Mouse (Mus musculus) frontal cortex, adult (tissue): Measurements from ENCODE around the gene Slc37a1.
"Not testable (repeated sequence)": the region's sequence is repeated elsewhere in the genome, so short reads cannot be mapped to it uniquely, and the experiment has no call there.

ENCODE experiments used
- ATAC-seq: cut with Nextera tagmentation; 2 replicates; pipeline ENCODE4 v1.9.2; 2017; ENCODE audit warnings: mild to moderate bottlenecking, moderate library complexity, mixed read lengths; ENCODE audit not compliant: low TSS enrichment

The Slc37a1 gene

DNA sequence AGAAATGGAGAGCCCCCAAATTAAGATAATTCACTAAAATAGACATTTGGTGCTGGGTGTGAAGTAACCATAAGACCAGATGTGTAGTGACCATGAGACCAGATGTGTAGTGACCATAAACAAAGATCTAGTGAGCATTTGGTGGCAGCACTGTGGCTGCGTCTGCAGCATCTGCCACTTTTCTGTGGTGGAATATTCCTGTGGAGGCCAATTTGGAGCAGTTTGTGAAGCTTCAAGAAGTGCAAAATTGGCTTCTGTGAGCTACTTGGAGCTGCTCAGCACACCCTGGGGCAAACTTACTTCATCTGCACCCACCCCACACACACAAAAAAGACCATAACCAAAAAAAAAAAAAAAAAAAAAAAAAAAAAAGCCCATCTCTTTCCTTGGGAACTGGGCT is 18.6 kb upstream of the Slc37a1 start:
- no peak for ATAC-seq

DNA sequence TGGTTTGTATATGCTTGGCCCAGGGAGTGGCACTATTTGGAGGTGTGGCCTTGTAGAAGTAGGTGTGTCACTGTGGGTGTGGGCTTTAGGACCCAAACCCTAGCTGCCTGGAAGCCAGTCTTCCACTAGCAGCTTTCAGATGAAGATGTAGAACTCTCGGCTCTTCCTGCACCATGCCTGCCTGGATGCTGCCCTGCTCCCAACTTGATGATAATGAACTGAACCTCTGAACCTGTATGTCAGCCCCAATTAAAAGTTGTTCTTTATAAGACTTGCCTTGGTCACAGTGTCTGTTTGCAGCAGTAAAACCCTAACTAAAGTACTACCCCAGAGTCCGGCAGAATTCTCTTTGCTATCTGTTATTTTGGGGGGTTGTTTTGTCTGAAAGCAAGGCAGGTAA is 16.8 kb upstream of the Slc37a1 start:
- ATAC-seq = no peak

GRCm38 (mm10) chr17:31270246-31270645 is 16.3 kb upstream of the Slc37a1 start:
- no peak for ATAC-seq

DNA sequence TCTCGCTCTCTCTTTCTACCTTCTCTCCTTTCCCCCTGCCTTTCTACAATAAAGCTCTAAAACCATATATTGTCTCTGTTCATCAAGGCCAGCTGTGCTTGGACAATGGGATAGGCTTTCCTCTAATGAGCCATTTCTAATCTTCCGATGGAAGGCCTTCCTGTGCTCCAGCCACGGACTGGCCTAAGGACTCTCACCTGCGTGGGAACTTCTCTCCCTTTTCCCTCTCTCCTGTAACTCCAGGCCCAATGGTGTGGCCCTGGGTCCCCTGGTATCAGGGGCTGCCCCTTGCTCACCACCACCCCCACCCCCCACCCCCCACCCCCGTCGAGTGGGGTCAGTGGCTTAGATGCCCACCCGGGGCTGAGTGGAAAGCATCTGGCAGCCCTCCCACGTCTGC is 15.9 kb upstream of the Slc37a1 start:
- ATAC-seq = not testable (repeated sequence)

DNA sequence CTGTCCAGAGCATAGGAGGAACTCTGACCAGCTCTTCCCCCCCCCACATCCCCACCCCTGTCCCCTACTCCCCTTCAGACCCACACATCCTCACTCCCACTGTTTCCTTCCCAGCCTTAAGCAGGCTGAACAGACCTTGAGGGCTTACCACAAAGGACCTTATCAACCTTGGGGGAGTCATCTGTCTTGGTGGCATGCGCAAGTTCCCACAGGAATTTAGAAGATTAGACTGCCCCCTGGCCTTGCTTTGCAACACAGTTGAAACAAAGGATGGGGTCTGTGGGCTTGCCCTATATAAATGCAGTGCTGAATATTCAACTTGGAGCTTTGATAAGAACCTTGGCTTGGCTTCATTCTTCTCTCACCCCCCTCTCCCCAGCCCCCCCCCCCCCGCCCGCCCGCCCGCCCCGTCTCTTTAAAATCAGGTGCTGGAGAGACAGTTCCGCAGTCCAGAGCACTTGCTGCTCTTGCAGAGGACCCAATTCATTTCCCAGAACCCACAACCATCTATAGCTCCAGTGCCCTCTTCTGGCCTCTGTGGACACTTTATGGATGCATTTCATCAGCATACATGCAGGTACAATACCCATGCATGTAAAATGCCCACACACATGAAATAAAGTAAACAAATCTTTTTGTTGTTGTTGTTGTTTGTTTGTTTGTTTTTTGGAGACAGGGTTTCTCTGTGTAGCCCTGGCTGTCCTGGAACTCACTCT is 15.3 kb upstream of the Slc37a1 start:
- ATAC-seq = no peak

DNA sequence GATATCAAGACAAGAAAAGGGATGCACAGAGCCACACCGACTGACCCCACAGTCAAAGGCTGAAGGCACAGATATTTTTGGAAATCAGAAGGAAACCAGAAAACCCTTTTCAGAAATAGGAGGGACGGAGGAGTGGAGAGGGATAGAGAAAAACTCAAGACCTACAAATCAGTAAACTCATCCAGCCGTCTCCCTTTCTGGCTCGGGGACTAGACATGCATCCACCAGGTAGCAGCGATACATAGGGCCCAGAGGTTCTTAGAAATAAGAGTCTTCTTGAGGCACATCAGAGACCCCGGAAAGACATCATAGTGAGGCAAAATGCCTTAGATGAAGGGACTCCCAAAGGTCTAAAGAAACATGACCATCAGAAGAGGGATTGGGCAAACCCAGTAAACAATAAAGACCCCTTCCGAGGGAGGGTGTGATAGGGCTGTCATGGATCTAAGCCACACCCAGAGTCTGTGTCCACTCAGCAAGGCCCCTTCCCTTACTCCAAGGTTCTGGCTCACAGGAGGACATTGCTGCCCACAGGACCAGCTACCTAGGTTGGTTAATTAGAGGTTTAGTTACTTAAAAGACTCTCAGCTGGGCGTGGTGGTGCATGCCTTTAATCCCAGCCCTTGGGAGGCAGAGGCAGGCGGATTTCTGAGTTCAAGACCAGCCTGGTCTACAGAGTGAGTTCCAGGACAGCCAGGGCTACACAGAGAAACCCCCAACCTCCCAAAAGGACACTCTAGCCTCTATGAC is 14.0 kb upstream of the Slc37a1 start:
- ATAC-seq = no peak

GRCm38 (mm10) chr17:31273631-31274030 is 13.0 kb upstream of the Slc37a1 start:
- ATAC-seq = no peak

- no peak for ATAC-seq
These were observed 11.4 kb upstream of the Slc37a1 start for GRCm38 (mm10) chr17:31275181-31275580.

- peak; percentile 40 for ATAC-seq
These were observed 10.2 kb upstream of the Slc37a1 start for GRCm38 (mm10) chr17:31276207-31276921.

DNA sequence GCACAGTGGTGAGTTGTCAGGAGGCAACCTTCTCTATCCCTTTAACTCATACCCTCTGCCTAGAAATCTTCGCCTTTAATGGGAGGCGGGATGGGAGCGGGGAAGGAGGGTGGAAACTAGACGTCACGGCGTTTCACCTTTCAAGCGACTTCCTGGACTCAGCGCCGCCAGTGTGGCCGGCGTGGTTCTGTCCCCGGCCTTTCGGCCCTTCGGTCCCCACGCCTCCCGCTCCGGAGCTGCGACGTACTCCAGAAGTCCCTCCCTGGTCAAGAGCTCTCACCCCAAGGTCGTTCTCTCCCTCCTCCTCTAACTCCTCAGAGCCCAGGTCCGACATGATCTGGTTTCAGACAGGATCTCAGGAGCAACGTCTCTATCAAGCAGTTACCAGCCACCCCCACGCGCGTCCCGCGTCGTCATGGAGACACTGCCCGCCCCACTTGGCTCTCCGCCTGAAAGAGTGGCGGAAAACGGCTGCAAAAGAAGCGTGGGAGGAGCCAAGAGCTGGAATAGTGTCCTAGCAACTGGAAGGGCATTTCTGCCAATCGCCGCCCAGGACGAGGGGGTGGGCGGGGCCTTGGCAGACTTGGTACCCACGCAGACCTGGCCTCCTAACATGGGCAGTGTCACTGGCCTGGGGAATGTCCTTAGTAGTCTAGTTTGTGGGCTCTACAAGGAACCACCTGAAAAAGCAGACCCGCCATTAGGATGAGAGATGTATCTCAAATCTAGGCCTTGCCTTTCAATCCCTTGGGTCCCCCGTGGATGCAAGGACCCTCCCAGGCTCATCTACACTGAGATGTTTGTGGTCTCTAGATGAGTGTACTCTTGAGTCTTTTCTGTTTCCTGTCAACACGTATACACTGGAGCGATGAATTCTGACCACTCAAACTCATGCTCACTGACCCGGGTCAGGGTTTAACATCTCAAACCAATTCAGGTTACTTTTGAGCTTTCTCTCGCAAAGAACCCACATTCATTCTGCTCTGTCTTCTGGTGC is 9.4 kb upstream of the Slc37a1 start, which contains the start of gene Rsph1:
Rsph1 (minus strand) TSS at position 462 of the 997 bp plus-strand sequence.
- ATAC-seq = peak; percentile 78

DNA sequence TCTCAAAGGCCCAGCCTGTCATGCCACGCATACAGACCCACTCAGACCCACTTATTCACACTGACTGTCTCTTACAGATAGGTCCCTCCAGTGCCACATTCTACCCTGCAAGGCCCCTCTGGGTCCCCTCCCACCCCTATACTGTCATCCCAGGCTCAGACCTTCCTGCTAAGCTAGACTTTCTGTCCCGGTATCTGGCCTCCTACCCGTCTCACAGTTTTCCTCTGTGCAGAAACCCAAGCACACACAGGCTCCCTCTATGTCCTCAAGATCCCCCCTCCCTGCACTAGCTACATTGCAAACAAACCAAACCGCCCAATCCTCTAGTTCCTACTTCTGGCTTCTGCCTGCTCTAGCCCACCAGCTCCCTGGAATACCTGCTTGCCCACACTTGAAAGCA is 8.7 kb upstream of the Slc37a1 start:
- no peak for ATAC-seq

DNA sequence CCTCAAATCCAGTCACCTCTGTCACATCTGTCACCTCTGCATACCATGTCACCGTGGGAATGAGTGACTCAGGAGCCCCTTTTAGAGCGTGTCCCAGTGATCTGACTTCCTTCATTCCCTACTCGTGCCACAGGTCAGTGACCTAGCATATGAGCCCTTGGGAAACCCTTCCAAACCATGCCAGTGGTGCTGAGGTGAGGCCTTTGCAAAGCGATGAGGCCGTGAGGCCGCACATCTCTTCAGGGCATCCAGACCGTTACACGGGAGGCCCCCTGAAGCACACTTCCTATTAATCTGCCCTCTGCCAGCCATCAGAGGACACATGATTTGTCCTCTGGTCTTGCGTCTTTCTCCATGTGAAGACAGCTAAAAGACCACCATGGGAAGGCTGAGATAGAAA is 7.1 kb upstream of the Slc37a1 start:
- no peak for ATAC-seq

GRCm38 (mm10) chr17:31280269-31280668 is 6.3 kb upstream of the Slc37a1 start:
- ATAC-seq = no peak

DNA sequence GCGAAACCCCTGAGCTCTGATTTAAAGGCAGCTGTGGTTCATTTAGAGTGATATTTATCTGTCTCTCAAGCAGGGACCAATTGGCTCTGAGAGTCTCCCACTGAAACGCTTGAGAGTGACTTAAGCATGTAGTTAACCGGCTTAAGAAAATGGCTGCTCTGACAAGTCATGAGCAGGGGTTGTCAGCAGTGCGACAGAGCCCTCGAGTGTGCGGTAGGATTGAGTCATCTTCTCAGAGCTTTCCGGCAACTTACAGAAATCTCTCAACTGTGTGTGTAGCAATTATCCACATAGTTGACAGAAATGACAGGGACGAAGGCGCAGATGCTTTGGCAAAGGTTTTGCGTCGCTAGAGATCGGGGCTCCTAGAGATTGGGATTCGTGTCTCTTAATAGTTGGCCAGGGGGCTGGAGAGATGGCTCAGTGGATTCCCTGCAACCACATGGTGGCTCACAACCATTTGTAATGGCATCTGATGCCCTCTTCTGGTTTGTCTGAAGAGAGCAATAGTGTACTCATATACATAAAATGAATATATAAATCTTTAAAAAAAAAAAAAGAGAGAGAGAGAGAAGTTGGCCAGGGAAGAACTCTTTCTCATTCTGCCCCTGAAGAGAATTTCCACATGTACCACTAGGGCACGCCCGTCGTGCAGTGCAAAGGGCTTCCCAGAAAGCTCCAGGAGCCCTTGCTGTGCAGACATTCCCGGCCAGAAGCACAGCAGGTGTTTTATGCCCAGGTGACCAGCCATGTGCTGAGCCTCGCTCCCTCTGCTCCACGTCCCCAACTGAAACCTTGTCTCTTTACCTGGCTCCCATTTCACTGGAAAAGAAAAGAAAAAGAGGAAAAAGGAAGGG is 4.5 kb upstream of the Slc37a1 start:
- ATAC-seq = no peak

GRCm38 (mm10) chr17:31282687-31283053 is 3.9 kb upstream of the Slc37a1 start:
- no peak for ATAC-seq

GRCm38 (mm10) chr17:31285867-31286266 is 725 bp upstream of the Slc37a1 start:
- no peak for ATAC-seq

DNA sequence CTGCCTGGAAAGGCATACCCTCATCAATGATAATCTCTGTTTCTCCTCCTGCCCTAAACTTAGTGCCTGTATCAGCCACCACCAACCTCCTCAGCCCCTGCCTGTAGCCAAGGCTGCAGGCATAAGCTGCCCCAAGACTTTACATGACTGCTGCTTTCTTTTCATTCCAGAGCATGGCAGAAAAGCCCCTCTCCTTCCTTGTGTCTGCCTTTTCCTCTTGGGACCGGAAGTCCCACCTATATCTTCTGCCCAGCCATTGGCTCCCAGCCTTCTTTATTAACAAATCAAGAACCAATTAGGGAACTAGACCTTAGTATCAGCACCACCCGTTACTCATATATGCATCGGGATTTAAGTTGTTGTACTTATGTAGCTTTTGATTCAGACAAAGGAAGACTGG is 624 bp downstream of the Slc37a1 start:
- ATAC-seq = no peak

DNA sequence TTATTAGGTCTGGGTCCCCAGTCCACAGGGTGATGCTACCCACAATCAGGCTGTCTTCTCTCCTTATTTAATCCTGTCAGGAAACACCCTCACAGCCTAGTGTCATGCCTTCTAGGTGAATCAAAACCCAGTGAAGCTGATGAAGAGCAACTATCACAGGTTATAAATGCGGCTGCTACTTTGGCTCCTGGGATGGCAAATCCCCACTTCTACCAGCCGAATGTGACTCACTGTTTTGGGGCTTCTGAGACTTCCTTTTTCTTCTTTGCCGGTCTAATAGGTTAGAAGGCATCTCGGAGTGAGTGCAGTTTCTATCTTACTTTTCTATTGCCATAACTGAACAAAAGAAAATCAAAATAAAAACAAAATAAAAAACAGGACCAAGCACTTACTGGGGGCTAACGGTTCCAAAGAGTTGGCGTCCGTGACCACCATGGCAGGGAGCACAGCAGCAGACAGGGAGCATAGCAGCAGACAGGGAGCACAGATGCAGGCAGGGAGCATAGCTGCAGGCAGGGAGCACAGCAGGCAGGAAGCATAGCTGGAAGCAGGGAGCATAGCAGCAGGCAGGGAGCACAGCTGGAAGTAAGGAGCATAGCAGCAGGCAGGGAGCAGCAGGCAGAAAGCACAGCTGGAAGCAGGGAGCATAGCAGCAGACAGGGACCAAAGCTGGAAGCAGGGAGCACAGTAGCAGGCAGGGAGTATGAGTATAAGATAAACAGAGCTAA is 2.6 kb downstream of the Slc37a1 start:
- ATAC-seq = no peak

- ATAC-seq = no peak
These were observed 3.7 kb downstream of the Slc37a1 start for GRCm38 (mm10) chr17:31290311-31290710.

DNA sequence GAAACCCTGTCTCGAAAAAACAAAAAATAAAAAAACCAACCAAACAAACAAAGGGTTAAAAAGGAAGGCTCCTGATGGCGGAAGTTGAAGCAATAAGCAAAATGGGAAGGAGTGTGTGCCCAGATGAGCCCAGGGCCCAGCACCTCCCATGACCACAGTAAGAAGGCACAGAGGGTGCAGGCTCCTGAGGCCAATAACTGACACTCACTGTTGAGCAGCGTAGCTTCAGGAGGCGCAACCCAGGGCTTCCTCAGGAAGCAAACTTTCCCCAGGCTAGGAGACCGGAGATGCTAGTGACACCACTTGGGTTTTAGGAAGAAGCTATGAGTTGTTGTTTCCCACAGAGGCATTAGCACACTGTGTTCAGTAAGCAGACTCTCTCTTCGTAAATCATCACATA is 4.3 kb downstream of the Slc37a1 start:
- ATAC-seq = no peak
